ENCODE assay signal across 22 mouse cellular contexts in the genomic region with DNA sequence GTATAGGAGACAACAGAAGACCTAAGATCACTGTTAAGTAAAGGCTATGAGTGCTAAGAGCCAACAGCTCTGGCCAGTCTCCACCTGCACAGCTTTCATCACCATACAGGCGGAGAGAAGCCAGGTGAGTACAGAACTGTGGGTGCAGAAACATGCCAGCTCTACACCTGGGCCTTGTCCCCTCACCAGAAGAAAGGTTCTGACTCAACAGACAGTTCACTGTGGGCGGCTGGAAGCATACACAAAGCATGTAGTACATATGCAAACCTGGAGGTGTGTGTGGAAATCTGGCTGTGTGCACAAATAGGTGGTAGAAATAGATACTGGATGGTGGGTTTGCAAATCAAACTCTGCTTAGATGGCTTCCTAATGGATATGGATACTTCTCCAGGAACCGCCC. TPM values are rescaled to one million over a fixed set of nuclear protein-coding genes. Genes with fewer than 3 reads are reported as not detected.
DNase-seq lines count a peak whose midpoint lies in the region; TF ChIP-seq lines count a peak whose summit lies in the region.
"Had no signal": no experiment of that assay in that cellular context is flagged by ENCODE, and none has a peak within 500 bp of the region (broad histone marks: within the 10 kb centered on the region; RNA-seq: fewer than 3 reads in every experiment).

No protein-coding gene starts in this region.

- 77% methylated on average over 3 of the region's 3 CpGs for WGBS in heart, adult 2 months

- no peaks in the 10 kb centered on the region for H3K79me2 ChIP-seq in heart, adult 2 months (replicated peaks; ENCODE audit: control insufficient read depth, insufficient read depth, low read length)

- H3K9ac ChIP-seq in heart, adult 2 months (ENCODE audit: low read depth, low read length) = no peak overlapping the region
- H3K9ac ChIP-seq: embryonic facial prominence, embryonic 12.5 days; forebrain, embryonic 13.5 days; forebrain, embryonic 15.5 days had no signal

- no peaks in the 10 kb centered on the region for H3K4me1 ChIP-seq in heart, adult 2 months (ENCODE audit: control insufficient read depth, insufficient read depth, low read length)
- H3K4me1 ChIP-seq: forebrain, embryonic 13.5 days; forebrain, embryonic 15.5 days had no signal

- peak; percentile 80 for DNase-seq in heart, adult 11 months
- DNase-seq in heart, adult 2 months = no peak
- peak; percentile 52 for DNase-seq in layer of hippocampus, adult 9-11 months
- DNase-seq in layer of hippocampus, postnatal 10 days (ENCODE audit: low spot score in 2 of 2) = no peak
- peak; percentile 21 for DNase-seq in right cerebral cortex, adult 18-20 months
- no peak for DNase-seq in right cerebral cortex, postnatal 4 days
- peak; percentile 40 for DNase-seq in brain, adult 2 months (ENCODE audit: low read depth, low spot score)
- no peak for DNase-seq in spleen, adult 12 weeks (ENCODE audit: low spot score)
- DNase-seq: adrenal gland, adult 2 months; adrenal gland, postnatal 10 days; adrenal gland, postnatal 25 days; cerebellum, adult 11-12 months; cerebellum, adult 2 months; cerebellum, adult 9-10 months; cerebellum, postnatal 10 days; cerebellum, postnatal 25 days had no signal

- TF ChIP-seq EP300 in heart, adult 2 months (IDR thresholded peaks at IDR 0.05; ENCODE audit: insufficient read depth, low read depth, low read length) = no peak

- H3K36me3 ChIP-seq in heart, adult 2 months (ENCODE audit: control insufficient read depth, insufficient read depth, low read length) = no peaks in the 10 kb centered on the region
- H3K36me3 ChIP-seq: embryonic facial prominence, embryonic 10.5 days; embryonic facial prominence, embryonic 12.5 days had no signal

- H3K27ac ChIP-seq in heart, adult 2 months = no peak overlapping the region
- H3K27ac ChIP-seq: embryonic facial prominence, embryonic 10.5 days; embryonic facial prominence, embryonic 12.5 days; forebrain, embryonic 13.5 days; forebrain, embryonic 15.5 days had no signal

- H3K4me3 ChIP-seq in heart, adult 2 months = no peak overlapping the region
- H3K4me3 ChIP-seq: embryonic facial prominence, embryonic 10.5 days; embryonic facial prominence, embryonic 12.5 days; forebrain, embryonic 13.5 days; forebrain, embryonic 15.5 days had no signal

- TF ChIP-seq POLR2A in heart, adult 2 months (IDR thresholded peaks at IDR 0.05; ENCODE audit: insufficient read depth, low read depth, low read length) = no peak

- TF ChIP-seq CTCF in heart, adult 2 months (IDR thresholded peaks at IDR 0.05) = no peak

- intact Hi-C loops in heart, adult 2 months (cut with DNase I) = no loop called here

- H3K27me3 ChIP-seq in heart, adult 2 months (ENCODE audit: control insufficient read depth, insufficient read depth, low read length) = no peaks in the 10 kb centered on the region
- H3K27me3 ChIP-seq: embryonic facial prominence, embryonic 12.5 days; forebrain, embryonic 13.5 days; forebrain, embryonic 15.5 days had no signal

RNA-seq across cellular contexts. Expression of a gene that starts 27.2 kb away (rescaled TPM):
- total RNA-seq in heart, adult 2 months (2021) = under 1 TPM in 1 of 2 experiments, not detected in 1; 0.36 TPM
- polyA plus RNA-seq in heart, adult 2 months (2012; rRNA removed) = 0.45 and 0.88 TPM in 2 replicates
- total RNA-seq in layer of hippocampus, postnatal 10 days (2021) = 100 to 1,000 TPM; 396 to 463 TPM
- total RNA-seq: MEL had no signal
- polyA plus RNA-seq: C2C12 had no signal

Comparison
In these comparisons a context has a peak if more than half of its experiments do, and no peak if none do; other contexts are left out.
1. DNase-seq: peak in heart, adult 11 months (single experiment), layer of hippocampus, adult 9-11 months (single experiment), right cerebral cortex, adult 18-20 months (single experiment) and brain, adult 2 months (single experiment); none in heart, adult 2 months (0 of 2), layer of hippocampus, postnatal 10 days (0 of 2), right cerebral cortex, postnatal 4 days (single experiment) and spleen, adult 12 weeks (single experiment).
2. RNA of a gene that starts 27.2 kb away (total RNA-seq): 396 to 463 TPM in layer of hippocampus, postnatal 10 days; 0.36 TPM in heart, adult 2 months; every median in the first group is over 100 times any median in the second.